8 mouse cellular contexts compared by ENCODE assay signal in the genomic region with DNA sequence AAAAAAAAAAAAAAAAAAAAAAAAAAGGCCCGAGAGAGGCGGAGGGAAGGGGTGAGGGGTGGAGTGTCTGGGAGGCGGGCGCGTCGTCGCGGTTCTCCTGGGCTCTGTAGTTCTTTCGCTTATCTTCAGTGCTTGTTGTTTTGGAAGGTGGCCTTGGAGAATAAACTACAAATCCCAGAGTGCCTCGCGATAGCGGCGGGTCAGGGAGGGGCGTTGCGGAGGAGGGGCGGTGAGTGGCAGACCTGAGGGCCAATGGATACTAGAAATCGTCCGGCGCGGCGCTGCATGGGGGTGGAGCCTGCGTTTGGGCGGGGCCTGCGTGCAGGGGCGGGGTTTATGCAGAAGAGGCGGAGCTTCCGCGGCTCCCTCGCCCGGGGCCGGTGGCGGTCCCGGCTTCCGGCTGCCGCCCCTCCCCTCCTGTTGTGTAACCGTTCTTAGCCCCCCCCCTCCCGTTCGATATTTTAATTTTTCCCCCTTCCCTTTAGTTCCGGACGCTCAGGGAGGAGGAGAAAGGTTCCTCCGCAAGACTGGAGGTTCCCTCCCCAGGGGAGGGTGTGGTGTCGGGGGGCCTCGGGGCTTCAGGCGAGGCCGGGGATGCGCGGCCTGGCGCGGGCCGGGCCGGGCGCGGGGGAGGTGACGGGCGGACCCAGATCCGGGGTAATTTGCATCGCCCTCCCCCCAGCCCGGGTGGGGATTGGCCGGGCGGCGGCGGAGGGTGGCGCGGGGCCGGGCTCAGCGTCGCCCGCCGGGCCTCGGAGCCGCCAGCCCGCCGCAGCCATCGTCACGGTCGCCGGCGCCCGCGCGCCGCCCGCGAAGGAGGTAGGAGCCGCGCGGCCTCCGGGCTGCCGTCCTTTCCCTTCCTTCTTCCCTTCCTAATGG. TPM values are rescaled to one million over a fixed set of nuclear protein-coding genes. Genes with fewer than 3 reads are reported as not detected.
DNase-seq lines count a peak whose midpoint lies in the region; ATAC-seq and TF ChIP-seq lines count a peak whose summit lies in the region.

No protein-coding gene starts in this region.

- peak overlapping the region; percentile 93 for H3K27ac ChIP-seq in heart, embryonic 12.5 days (ENCODE audit: poor library complexity, severe bottlenecking)
- peak overlapping the region; percentile 91 for H3K27ac ChIP-seq in kidney, postnatal 0 days
- peak overlapping the region; percentile 100 for H3K27ac ChIP-seq in liver, embryonic 11.5 days (ENCODE audit: low read depth, low read length)
- H3K27ac ChIP-seq in stomach, embryonic 14.5 days (ENCODE audit: low read length): peak overlapping the region; percentile 99

- peaks cover 2% of the 10 kb centered on the region for H3K9me3 ChIP-seq in erythroblast, embryonic 14.5 days (ENCODE audit: control insufficient read depth, low read length)
- H3K9me3 ChIP-seq in heart, embryonic 12.5 days (replicated peaks): no peaks in the 10 kb centered on the region
- no peaks in the 10 kb centered on the region for H3K9me3 ChIP-seq in kidney, postnatal 0 days (replicated peaks; ENCODE audit: low read length)
- no peaks in the 10 kb centered on the region for H3K9me3 ChIP-seq in liver, embryonic 11.5 days (ENCODE audit: control insufficient read depth, low read length)
- no peaks in the 10 kb centered on the region for H3K9me3 ChIP-seq in stomach, embryonic 14.5 days (ENCODE audit: control insufficient read depth, low read depth, low read length)

- under 1% methylated on average over 86 of the region's 89 CpGs for WGBS in heart, embryonic 12.5 days
- 1% methylated on average over 48 of the region's 89 CpGs for WGBS in kidney, postnatal 0 days
- under 1% methylated on average over 88 of the region's 89 CpGs for WGBS in liver, embryonic 11.5 days
- under 1% methylated on average over 79 of the region's 89 CpGs for WGBS in stomach, embryonic 14.5 days

- H3K9ac ChIP-seq in heart, embryonic 12.5 days: peak overlapping the region; percentile 92
- H3K9ac ChIP-seq in kidney, postnatal 0 days (ENCODE audit: low read depth, low read length): peak overlapping the region; percentile 99
- H3K9ac ChIP-seq in liver, embryonic 11.5 days (ENCODE audit: low read depth, low read length): peak overlapping the region; percentile 99
- H3K9ac ChIP-seq in stomach, embryonic 14.5 days (replicated peaks; ENCODE audit: low read depth, low read length): peak overlapping the region; percentile 90

- TF ChIP-seq POLR2A in brain, embryonic 14.5 days (IDR thresholded peaks at IDR 0.05; ENCODE audit: borderline replicate concordance, extremely low read depth, insufficient read depth, insufficient read length, poor library complexity, severe bottlenecking): peak; percentile 69; the same call in 1 of the 2 replicates

- H3K27me3 ChIP-seq in C2C12 (ENCODE audit: control insufficient read depth, insufficient read depth, insufficient read length): no peaks in the 10 kb centered on the region
- no peaks in the 10 kb centered on the region for H3K27me3 ChIP-seq in erythroblast, embryonic 14.5 days (ENCODE audit: control insufficient read depth)
- peaks cover 5% of the 10 kb centered on the region; the same call in 1 of the 2 replicates for H3K27me3 ChIP-seq in heart, embryonic 12.5 days (replicated peaks)
- H3K27me3 ChIP-seq in kidney, postnatal 0 days (ENCODE audit: insufficient read depth, low read length): no peaks in the 10 kb centered on the region
- H3K27me3 ChIP-seq in liver, embryonic 11.5 days (replicated peaks; ENCODE audit: control insufficient read depth, insufficient read depth, low read length): peaks cover 5% of the 10 kb centered on the region
- H3K27me3 ChIP-seq in stomach, embryonic 14.5 days (ENCODE audit: control insufficient read depth, insufficient read depth, low read length): peaks cover 4% of the 10 kb centered on the region; the same call in 1 of the 2 replicates

- H3K4me2 ChIP-seq in heart, embryonic 12.5 days: peak overlapping the region; percentile 99
- peak overlapping the region; percentile 100 for H3K4me2 ChIP-seq in kidney, postnatal 0 days (ENCODE audit: low read length)
- H3K4me2 ChIP-seq in liver, embryonic 11.5 days: peak overlapping the region; percentile 99
- H3K4me2 ChIP-seq in stomach, embryonic 14.5 days (replicated peaks; ENCODE audit: low read depth, low read length): peak overlapping the region; percentile 93

- H3K4me3 ChIP-seq in C2C12 (ENCODE audit: insufficient read depth, poor library complexity, severe bottlenecking): peak overlapping the region; percentile 96
- H3K4me3 ChIP-seq in erythroblast, embryonic 14.5 days (replicated peaks): peak overlapping the region; percentile 89
- peak overlapping the region; percentile 74 for H3K4me3 ChIP-seq in heart, embryonic 12.5 days
- peak overlapping the region; percentile 99 for H3K4me3 ChIP-seq in kidney, postnatal 0 days (replicated peaks; ENCODE audit: low read depth, low read length)
- peak overlapping the region; percentile 97 for H3K4me3 ChIP-seq in liver, embryonic 11.5 days (ENCODE audit: low read depth, low read length)
- peak overlapping the region; percentile 94 for H3K4me3 ChIP-seq in stomach, embryonic 14.5 days (ENCODE audit: low read depth, low read length)

- no peak for TF ChIP-seq CTCF in C2C12 (IDR thresholded peaks at IDR 0.05; ENCODE audit: control insufficient read depth, insufficient read depth, insufficient read length)
- TF ChIP-seq CTCF in brain, embryonic 14.5 days (IDR thresholded peaks at IDR 0.05; ENCODE audit: borderline replicate concordance, extremely low read depth, insufficient read depth, insufficient read length): no peak
- TF ChIP-seq CTCF in kidney, postnatal 0 days (IDR thresholded peaks at IDR 0.05; ENCODE audit: low read depth): no peak

- H3K79me2 ChIP-seq in C2C12 (ENCODE audit: control insufficient read depth, insufficient read depth): peaks cover 48% of the 10 kb centered on the region

- peaks cover 44% of the 10 kb centered on the region for H3K79me3 ChIP-seq in C2C12 (ENCODE audit: low read depth)

- ATAC-seq in heart, embryonic 12.5 days (ENCODE audit: insufficient number of reproducible peaks, low FRiP score): peak; percentile 91
- peak; percentile 86 for ATAC-seq in kidney, postnatal 0 days (replicated peaks; ENCODE audit: low FRiP score, low read depth)
- peak; percentile 78 for ATAC-seq in liver, embryonic 11.5 days (replicated peaks; ENCODE audit: low FRiP score)
- ATAC-seq in stomach, embryonic 14.5 days (ENCODE audit: insufficient number of reproducible peaks, insufficient read depth, low FRiP score, low read depth): peak; percentile 87

- H3ac ChIP-seq in C2C12 (ENCODE audit: control insufficient read depth, insufficient read length, low read depth): peak overlapping the region; percentile 93

- H3K36me3 ChIP-seq in C2C12 (ENCODE audit: control insufficient read depth, insufficient read depth): peaks cover 4% of the 10 kb centered on the region
- H3K36me3 ChIP-seq in erythroblast, embryonic 14.5 days (ENCODE audit: control insufficient read depth): peaks cover 48% of the 10 kb centered on the region
- no peaks in the 10 kb centered on the region; the same call in none of the 2 replicates for H3K36me3 ChIP-seq in heart, embryonic 12.5 days
- no peaks in the 10 kb centered on the region for H3K36me3 ChIP-seq in kidney, postnatal 0 days (ENCODE audit: insufficient read depth, low read length)
- no peaks in the 10 kb centered on the region for H3K36me3 ChIP-seq in liver, embryonic 11.5 days (ENCODE audit: control insufficient read depth, insufficient read depth, low read length)
- H3K36me3 ChIP-seq in stomach, embryonic 14.5 days (ENCODE audit: control insufficient read depth, insufficient read depth, low read length): no peaks in the 10 kb centered on the region

- DNase-seq in brain, embryonic 14.5 days (ENCODE audit: low read depth): peak; percentile 100
- DNase-seq in kidney, postnatal 0 days (ENCODE audit: low spot score): peak; percentile 99
- peak; percentile 100 for DNase-seq in liver, embryonic 11.5 days (ENCODE audit: low spot score)
- DNase-seq in naive thymus-derived CD4-positive, alpha-beta T cell, adult 2 months (ENCODE audit: low read depth): peak; percentile 100

- H3K4me1 ChIP-seq in erythroblast, embryonic 14.5 days (ENCODE audit: control insufficient read depth): peaks cover 75% of the 10 kb centered on the region
- peaks cover 61% of the 10 kb centered on the region for H3K4me1 ChIP-seq in heart, embryonic 12.5 days (replicated peaks)
- peaks cover 20% of the 10 kb centered on the region for H3K4me1 ChIP-seq in kidney, postnatal 0 days (replicated peaks; ENCODE audit: insufficient read depth, low read length)
- H3K4me1 ChIP-seq in liver, embryonic 11.5 days (replicated peaks; ENCODE audit: control insufficient read depth, insufficient read depth, low read length): peaks cover 59% of the 10 kb centered on the region
- peaks cover 46% of the 10 kb centered on the region for H3K4me1 ChIP-seq in stomach, embryonic 14.5 days (ENCODE audit: control insufficient read depth, insufficient read depth, low read length)

RNA-seq across cellular contexts. Expression of a gene that starts 2.5 kb away (rescaled TPM):
- polyA plus RNA-seq in C2C12 (2012; fragmentation: generic; extraction: Trizol): 19.9 TPM
- 9.2 and 12.7 TPM in 2 replicates for polyA plus RNA-seq in brain, embryonic 14.5 days (2012; rRNA removed)
- polyA plus RNA-seq in erythroblast, embryonic 14.5 days (2012): 42.0 and 45.8 TPM in 2 replicates
- polyA plus RNA-seq in heart, embryonic 12.5 days (2016; fragmentation: Nextera tagmentation; extraction: Ambion mirVana): 24.7 and 24.8 TPM in 2 replicates
- polyA plus RNA-seq in kidney, postnatal 0 days (2015; fragmentation: Nextera tagmentation; extraction: Ambion mirVana): 33.7 and 37.4 TPM in 2 replicates
- polyA plus RNA-seq in liver, embryonic 11.5 days (2014; fragmentation: Nextera tagmentation; extraction: Ambion mirVana): 31.6 and 34.2 TPM in 2 replicates
- 25.5 and 27.4 TPM in 2 replicates for polyA plus RNA-seq in stomach, embryonic 14.5 days (2014; fragmentation: Nextera tagmentation; extraction: Ambion mirVana)

RNA-seq across cellular contexts. Expression of a gene that starts 30.2 kb away (rescaled TPM):
- polyA plus RNA-seq in C2C12 (2012; fragmentation: generic; extraction: Trizol): 31.6 TPM
- 38.4 and 47.8 TPM in 2 replicates for polyA plus RNA-seq in brain, embryonic 14.5 days (2012; rRNA removed)
- polyA plus RNA-seq in erythroblast, embryonic 14.5 days (2012): 13.4 and 16.4 TPM in 2 replicates
- 36.0 and 36.1 TPM in 2 replicates for polyA plus RNA-seq in heart, embryonic 12.5 days (2016; fragmentation: Nextera tagmentation; extraction: Ambion mirVana)
- 28.4 and 32.0 TPM in 2 replicates for polyA plus RNA-seq in kidney, postnatal 0 days (2015; fragmentation: Nextera tagmentation; extraction: Ambion mirVana)
- 41.2 and 50.9 TPM in 2 replicates for polyA plus RNA-seq in liver, embryonic 11.5 days (2014; fragmentation: Nextera tagmentation; extraction: Ambion mirVana)
- polyA plus RNA-seq in stomach, embryonic 14.5 days (2014; fragmentation: Nextera tagmentation; extraction: Ambion mirVana): 32.7 and 40.9 TPM in 2 replicates

RNA-seq across cellular contexts. Expression of a gene that starts 31.8 kb away (rescaled TPM):
- polyA plus RNA-seq in C2C12 (2012; fragmentation: generic; extraction: Trizol): 92.2 TPM
- polyA plus RNA-seq in brain, embryonic 14.5 days (2012; rRNA removed): 203 and 214 TPM in 2 replicates
- 89.1 and 93.4 TPM in 2 replicates for polyA plus RNA-seq in erythroblast, embryonic 14.5 days (2012)
- 161 and 165 TPM in 2 replicates for polyA plus RNA-seq in heart, embryonic 12.5 days (2016; fragmentation: Nextera tagmentation; extraction: Ambion mirVana)
- 162 and 166 TPM in 2 replicates for polyA plus RNA-seq in kidney, postnatal 0 days (2015; fragmentation: Nextera tagmentation; extraction: Ambion mirVana)
- 201 and 207 TPM in 2 replicates for polyA plus RNA-seq in liver, embryonic 11.5 days (2014; fragmentation: Nextera tagmentation; extraction: Ambion mirVana)
- polyA plus RNA-seq in stomach, embryonic 14.5 days (2014; fragmentation: Nextera tagmentation; extraction: Ambion mirVana): 164 and 167 TPM in 2 replicates

RNA-seq across cellular contexts. Expression of a gene that starts 38.8 kb away (rescaled TPM):
- polyA plus RNA-seq in C2C12 (2012; fragmentation: generic; extraction: Trizol): 0.06 TPM
- polyA plus RNA-seq in brain, embryonic 14.5 days (2012; rRNA removed): 0.19 and 0.20 TPM in 2 replicates
- 0.05 and 0.07 TPM in 2 replicates for polyA plus RNA-seq in erythroblast, embryonic 14.5 days (2012)
- 0.31 and 0.47 TPM in 2 replicates for polyA plus RNA-seq in heart, embryonic 12.5 days (2016; fragmentation: Nextera tagmentation; extraction: Ambion mirVana)
- polyA plus RNA-seq in kidney, postnatal 0 days (2015; fragmentation: Nextera tagmentation; extraction: Ambion mirVana): 0.29 and 0.36 TPM in 2 replicates
- polyA plus RNA-seq in liver, embryonic 11.5 days (2014; fragmentation: Nextera tagmentation; extraction: Ambion mirVana): 17.3 and 17.6 TPM in 2 replicates
- 0.22 and 0.56 TPM in 2 replicates for polyA plus RNA-seq in stomach, embryonic 14.5 days (2014; fragmentation: Nextera tagmentation; extraction: Ambion mirVana)

RNA-seq across cellular contexts. Expression of a gene that starts 38.9 kb away (rescaled TPM):
- polyA plus RNA-seq in C2C12 (2012; fragmentation: generic; extraction: Trizol): 2,537 TPM
- 1,504 and 1,952 TPM in 2 replicates for polyA plus RNA-seq in brain, embryonic 14.5 days (2012; rRNA removed)
- polyA plus RNA-seq in erythroblast, embryonic 14.5 days (2012): 124 and 177 TPM in 2 replicates
- polyA plus RNA-seq in heart, embryonic 12.5 days (2016; fragmentation: Nextera tagmentation; extraction: Ambion mirVana): 408 and 433 TPM in 2 replicates
- 560 and 590 TPM in 2 replicates for polyA plus RNA-seq in kidney, postnatal 0 days (2015; fragmentation: Nextera tagmentation; extraction: Ambion mirVana)
- 626 and 647 TPM in 2 replicates for polyA plus RNA-seq in liver, embryonic 11.5 days (2014; fragmentation: Nextera tagmentation; extraction: Ambion mirVana)
- 416 and 434 TPM in 2 replicates for polyA plus RNA-seq in stomach, embryonic 14.5 days (2014; fragmentation: Nextera tagmentation; extraction: Ambion mirVana)

Comparison
In these comparisons a context has a peak if more than half of its experiments do, and no peak if none do; other contexts are left out.
1. Peak in every context shown above with its lines: DNase-seq, ATAC-seq, H3K4me3 ChIP-seq and H3K27ac ChIP-seq.